Mouse (Mus musculus): ENCODE measurements around the gene Armh3. TPM values are rescaled to one million over a fixed set of nuclear protein-coding genes. Genes with fewer than 3 reads are reported as not detected.

Gene Armh3
- polyA plus RNA-seq, 1 experiment from 2014 or later, result 7.5 TPM

DNA sequence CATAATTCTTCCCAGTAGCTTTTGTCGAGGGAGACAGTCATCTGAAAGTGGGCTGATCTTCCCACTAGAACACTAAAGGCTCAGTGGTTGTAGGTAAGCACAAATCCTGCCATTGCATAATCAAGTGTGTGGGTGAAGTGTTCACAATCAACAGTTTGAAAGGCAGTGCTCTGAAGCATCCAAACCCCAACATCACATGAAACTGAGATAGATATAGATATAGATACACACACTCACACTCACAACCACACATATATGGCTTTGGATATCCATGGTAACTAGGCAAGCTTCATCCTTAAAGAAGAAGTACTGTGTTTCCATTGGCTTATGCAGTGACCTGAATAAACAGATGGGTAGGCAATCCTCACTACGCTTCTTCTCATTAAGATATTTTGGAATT, 50.5 kb downstream of the Armh3 start:
- Histone ChIP-seq H3K4me3 (ENCODE audit: low read depth, low read length) (no peak overlapping the region), H3K4me1 (replicated peaks; ENCODE audit: control insufficient read depth, insufficient read depth) (no peaks in the 10 kb centered on the region), H3K4me2 (replicated peaks; ENCODE audit: low read depth) (no peak overlapping the region), H3K36me3 (ENCODE audit: control insufficient read depth, insufficient read depth, low read length) (peaks cover 5% of the 10 kb centered on the region; the same call in 1 of the 2 replicates), H3K27ac (replicated peaks) (no peak overlapping the region), H3K9me3 (ENCODE audit: control insufficient read depth, low read length) (no peaks in the 10 kb centered on the region), H3K9ac (ENCODE audit: low read length) (no peak overlapping the region), H3K27me3 (ENCODE audit: control insufficient read depth, insufficient read depth, low read length) (no peaks in the 10 kb centered on the region)
- 82% methylated on average over 2 of the region's 2 CpGs for WGBS
- ATAC-seq (ENCODE audit: low FRiP score, low TSS enrichment) (no peak), DNase-seq (ENCODE audit: low spot score) (no peak)
- TF ChIP-seq CTCF (IDR thresholded peaks at IDR 0.05; ENCODE audit: low read depth), result no peak
- no peak for TF ChIP-seq EP300 (optimal IDR thresholded peaks at IDR 0.05)

DNA sequence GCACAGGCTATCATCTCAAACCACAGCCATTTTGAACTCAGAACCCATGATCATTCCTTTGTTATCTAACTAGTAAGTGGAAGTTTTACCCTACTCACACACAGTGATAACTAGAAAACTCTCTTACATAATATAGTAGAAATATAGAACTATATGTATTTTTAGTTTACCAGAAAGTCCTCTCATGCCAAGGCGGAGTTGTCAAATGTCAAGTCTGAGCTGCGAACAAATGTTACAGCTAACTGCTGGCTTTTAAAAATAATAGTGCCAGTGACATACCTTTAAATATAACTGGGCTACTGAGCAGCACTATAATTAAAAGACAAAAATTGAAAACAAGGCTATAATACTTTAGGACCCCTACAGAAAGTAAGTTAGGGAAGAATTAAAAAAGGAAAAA, 51.0 kb downstream of the Armh3 start:
- DNase-seq (ENCODE audit: low spot score), result no peak
- Histone ChIP-seq H3K4me3 (ENCODE audit: low read depth, low read length) (no peak overlapping the region), H3K27me3 (ENCODE audit: control insufficient read depth, insufficient read depth, low read length) (no peaks in the 10 kb centered on the region), H3K9me3 (ENCODE audit: control insufficient read depth, low read length) (no peaks in the 10 kb centered on the region), H3K36me3 (ENCODE audit: control insufficient read depth, insufficient read depth, low read length) (peaks cover 5% of the 10 kb centered on the region; the same call in 1 of the 2 replicates), H3K4me2 (replicated peaks; ENCODE audit: low read depth) (no peak overlapping the region), H3K9ac (ENCODE audit: low read length) (no peak overlapping the region), H3K4me1 (replicated peaks; ENCODE audit: control insufficient read depth, insufficient read depth) (no peaks in the 10 kb centered on the region), H3K27ac (replicated peaks) (no peak overlapping the region)
- TF ChIP-seq CTCF (IDR thresholded peaks at IDR 0.05; ENCODE audit: low read depth) (no peak), EP300 (optimal IDR thresholded peaks at IDR 0.05) (no peak)
- ATAC-seq (ENCODE audit: low FRiP score, low TSS enrichment), result no peak
- 93% methylated on average over 2 of the region's 2 CpGs for WGBS

DNA sequence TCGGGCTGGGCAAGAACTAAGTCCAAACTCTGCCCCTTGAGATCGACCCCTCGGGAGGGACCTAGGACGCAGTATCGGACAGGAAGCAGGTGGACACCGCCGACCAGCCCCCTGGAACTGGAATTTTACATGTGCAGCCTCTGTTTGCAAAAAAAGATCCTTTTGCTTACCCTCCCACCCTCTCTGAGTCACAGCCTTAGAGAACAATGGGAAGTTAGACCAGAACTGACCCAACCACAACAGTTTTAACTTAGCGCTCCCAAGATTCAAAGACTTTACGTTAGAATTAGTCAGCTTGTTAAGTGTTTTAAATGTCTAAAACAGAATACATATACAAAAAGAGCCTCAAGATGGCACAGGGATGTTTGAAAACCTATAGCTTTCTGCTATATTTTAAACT, 51.7 kb downstream of the Armh3 start:
- Histone ChIP-seq H3K4me3 (ENCODE audit: low read depth, low read length) (no peak overlapping the region), H3K9me3 (ENCODE audit: control insufficient read depth, low read length) (no peaks in the 10 kb centered on the region), H3K4me2 (replicated peaks; ENCODE audit: low read depth) (no peak overlapping the region), H3K36me3 (ENCODE audit: control insufficient read depth, insufficient read depth, low read length) (peaks cover 5% of the 10 kb centered on the region; the same call in 1 of the 2 replicates), H3K27ac (replicated peaks) (no peak overlapping the region), H3K9ac (ENCODE audit: low read length) (no peak overlapping the region), H3K27me3 (ENCODE audit: control insufficient read depth, insufficient read depth, low read length) (no peaks in the 10 kb centered on the region), H3K4me1 (replicated peaks; ENCODE audit: control insufficient read depth, insufficient read depth) (no peaks in the 10 kb centered on the region)
- no peak for DNase-seq (ENCODE audit: low spot score)
- no peak for TF ChIP-seq CTCF (IDR thresholded peaks at IDR 0.05; ENCODE audit: low read depth)
- no peak for TF ChIP-seq EP300 (optimal IDR thresholded peaks at IDR 0.05)
- no peak for ATAC-seq (ENCODE audit: low FRiP score, low TSS enrichment)
- whole genome bisulfite sequencing, result 90% methylated on average over 9 of the region's 9 CpGs

DNA sequence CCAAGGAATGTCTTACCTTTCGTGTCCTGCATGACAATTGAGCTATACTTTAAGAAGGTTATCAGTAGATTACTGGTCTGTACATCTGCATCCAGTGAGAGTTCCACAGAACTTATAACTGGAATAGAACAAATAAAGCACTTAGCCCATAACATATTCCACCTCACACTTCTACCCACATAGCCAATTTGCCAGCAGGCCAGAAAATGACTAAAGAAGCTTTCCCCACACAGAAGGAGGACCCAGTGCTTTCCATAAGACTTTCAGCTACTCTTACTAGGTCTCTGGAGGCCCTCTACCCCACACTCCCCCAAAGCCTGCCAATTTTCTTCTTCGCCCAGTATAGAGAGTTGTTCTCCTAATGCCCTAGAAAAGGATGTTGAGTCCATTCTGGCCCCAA, 52.3 kb downstream of the Armh3 start:
- H3K27ac ChIP-seq (replicated peaks), result no peak overlapping the region
- H3K9ac ChIP-seq (ENCODE audit: low read length), result no peak overlapping the region
- WGBS, result 91% methylated on average over 2 of the region's 2 CpGs
- H3K4me2 ChIP-seq (replicated peaks; ENCODE audit: low read depth), result no peak overlapping the region
- TF ChIP-seq EP300 (optimal IDR thresholded peaks at IDR 0.05) (no peak), CTCF (IDR thresholded peaks at IDR 0.05; ENCODE audit: low read depth) (no peak)
- H3K4me3 ChIP-seq (ENCODE audit: low read depth, low read length), result no peak overlapping the region
- ATAC-seq (ENCODE audit: low FRiP score, low TSS enrichment), result no peak
- no peak for DNase-seq (ENCODE audit: low spot score)
- peaks cover 5% of the 10 kb centered on the region; the same call in 1 of the 2 replicates for H3K36me3 ChIP-seq (ENCODE audit: control insufficient read depth, insufficient read depth, low read length)
- H3K9me3 ChIP-seq (ENCODE audit: control insufficient read depth, low read length), result no peaks in the 10 kb centered on the region
- H3K4me1 ChIP-seq (replicated peaks; ENCODE audit: control insufficient read depth, insufficient read depth), result no peaks in the 10 kb centered on the region
- H3K27me3 ChIP-seq (ENCODE audit: control insufficient read depth, insufficient read depth, low read length), result no peaks in the 10 kb centered on the region

DNA sequence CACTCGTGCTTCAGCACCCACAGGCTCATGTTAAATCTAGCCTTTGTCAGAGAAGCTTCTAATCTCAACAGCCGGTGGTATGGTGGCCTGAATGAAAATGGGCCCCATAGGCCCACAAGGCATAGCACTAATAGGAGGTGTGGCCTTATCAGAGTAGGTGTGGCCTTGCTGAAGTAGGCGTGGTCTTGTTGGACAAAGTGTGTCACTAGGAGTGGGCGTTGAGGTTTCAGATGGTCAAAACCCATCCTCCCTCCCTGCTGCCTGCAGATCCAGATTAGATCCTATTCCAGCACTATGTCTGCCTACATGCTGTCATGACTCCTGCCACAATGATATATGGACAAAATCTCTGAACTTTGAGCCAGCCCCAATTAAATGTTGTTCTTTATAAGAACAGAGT, 54.5 kb downstream of the Armh3 start:
- H3K36me3 ChIP-seq (ENCODE audit: control insufficient read depth, insufficient read depth, low read length), result peaks cover 5% of the 10 kb centered on the region; the same call in 1 of the 2 replicates
- H3K4me1 ChIP-seq (replicated peaks; ENCODE audit: control insufficient read depth, insufficient read depth), result no peaks in the 10 kb centered on the region
- no peak overlapping the region for H3K4me3 ChIP-seq (ENCODE audit: low read depth, low read length)
- no peak for DNase-seq (ENCODE audit: low spot score)
- no peak overlapping the region for H3K4me2 ChIP-seq (replicated peaks; ENCODE audit: low read depth)
- no peak for TF ChIP-seq EP300 (optimal IDR thresholded peaks at IDR 0.05)
- TF ChIP-seq CTCF (IDR thresholded peaks at IDR 0.05; ENCODE audit: low read depth), result no peak
- H3K27me3 ChIP-seq (ENCODE audit: control insufficient read depth, insufficient read depth, low read length), result no peaks in the 10 kb centered on the region
- no peak overlapping the region for H3K27ac ChIP-seq (replicated peaks)
- 61% methylated on average over 4 of the region's 4 CpGs for WGBS
- H3K9ac ChIP-seq (ENCODE audit: low read length), result no peak overlapping the region
- H3K9me3 ChIP-seq (ENCODE audit: control insufficient read depth, low read length), result no peaks in the 10 kb centered on the region
- ATAC-seq (ENCODE audit: low FRiP score, low TSS enrichment), result no peak

DNA sequence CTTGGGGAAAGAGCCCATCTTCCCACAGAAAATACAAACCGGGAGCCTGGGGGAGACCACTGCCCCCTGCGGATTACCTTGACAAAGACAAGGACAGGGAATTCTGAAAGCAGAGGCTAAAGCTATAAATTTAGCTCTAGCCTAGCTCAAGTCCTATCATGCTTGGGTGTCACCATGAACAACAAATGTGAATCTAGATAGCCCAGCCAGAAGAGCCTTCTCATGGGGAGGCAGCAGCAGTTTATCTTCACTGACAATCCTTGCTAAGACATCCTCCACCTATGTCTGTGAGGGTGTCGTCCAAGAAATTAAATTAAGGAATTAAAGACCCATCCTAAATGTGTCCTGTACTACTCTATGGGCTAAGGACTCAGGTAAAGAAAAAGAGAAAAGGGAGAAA, 60.2 kb downstream of the Armh3 start:
- DNase-seq (ENCODE audit: low spot score) (no peak), ATAC-seq (ENCODE audit: low FRiP score, low TSS enrichment) (no peak)
- Histone ChIP-seq H3K36me3 (ENCODE audit: control insufficient read depth, insufficient read depth, low read length) (peaks cover 3% of the 10 kb centered on the region; the same call in 1 of the 2 replicates), H3K4me2 (replicated peaks; ENCODE audit: low read depth) (no peak overlapping the region), H3K4me1 (replicated peaks; ENCODE audit: control insufficient read depth, insufficient read depth) (no peaks in the 10 kb centered on the region), H3K9ac (ENCODE audit: low read length) (no peak overlapping the region), H3K27me3 (ENCODE audit: control insufficient read depth, insufficient read depth, low read length) (no peaks in the 10 kb centered on the region), H3K9me3 (ENCODE audit: control insufficient read depth, low read length) (no peaks in the 10 kb centered on the region), H3K27ac (replicated peaks) (no peak overlapping the region), H3K4me3 (ENCODE audit: low read depth, low read length) (no peak overlapping the region)
- WGBS, result 45% methylated on average over 3 of the region's 3 CpGs
- no peak for TF ChIP-seq CTCF (IDR thresholded peaks at IDR 0.05; ENCODE audit: low read depth)
- TF ChIP-seq EP300 (optimal IDR thresholded peaks at IDR 0.05), result no peak
